Mouse (Mus musculus) cerebellum, adult 2 months (tissue): Measurements from ENCODE around the gene Cabcoco1. TPM values are rescaled to one million over a fixed set of nuclear protein-coding genes. Genes with fewer than 3 reads are reported as not detected.

Experiments used
- DNase-seq, 2 experiments: peaks; one replicate each; pipeline ENCODE4 v3.0.0; 2021
- H3K27ac ChIP-seq: fragments of 200-500 bp; 2 replicates; pipeline ENCODE4 v1.5.1; 2012; ENCODE audit warnings: low read length, control low read depth, inconsistent platforms; ENCODE audit not compliant: insufficient read depth
- H3K27me3 ChIP-seq: fragments of 200-500 bp; 2 replicates; pipeline ENCODE4 v1.6.1; 2012; ENCODE audit warnings: inconsistent platforms, mild to moderate bottlenecking, low read length, moderate library complexity; ENCODE audit not compliant: control insufficient read depth, insufficient read depth
- H3K4me1 ChIP-seq: fragments of 200-500 bp; 2 replicates; pipeline ENCODE4 v1.6.1; 2011; ENCODE audit warnings: low read length; ENCODE audit not compliant: control insufficient read depth, insufficient read depth
- H3K4me3 ChIP-seq: fragments of 200-500 bp; replicated peaks from 2 replicates; pipeline ENCODE3; 2011; ENCODE audit warnings: mild to moderate bottlenecking, low read depth, low read length, control low read depth; ENCODE audit not compliant: insufficient read depth
- CTCF ChIP-seq: fragments of 200-500 bp; IDR thresholded peaks from 2 replicates; pipeline ENCODE4 v1.5.1; 2011; ENCODE audit warnings: low read depth, mild to moderate bottlenecking, control low read depth, low read length, moderate library complexity, borderline replicate concordance; ENCODE audit not compliant: insufficient read depth
- POLR2A ChIP-seq: fragments of 200-500 bp; IDR thresholded peaks from 2 replicates; pipeline ENCODE4 v1.6.1; 2011; ENCODE audit warnings: low read length, control low read depth, borderline replicate concordance; ENCODE audit not compliant: insufficient read depth
- WGBS: fragments of 180-500 bp; shearing (Covaris S2); methylation state at CpG from one replicate; pipeline ENCODE4 v1.1.7; 2018; 5-methylcytosine and 5-hydroxymethylcytosine counted together
- polyA plus RNA-seq: library from polyadenylated mRNA; depleted of rRNA; stranded (reverse); fragments of >200 nt; gene quantifications from 2 replicates; pipeline ENCODE4 v1.2.3, GENCODE M21; 2012

The Cabcoco1 gene
- polyA plus RNA-seq, 1 experiment: 1.9 TPM

DNA sequence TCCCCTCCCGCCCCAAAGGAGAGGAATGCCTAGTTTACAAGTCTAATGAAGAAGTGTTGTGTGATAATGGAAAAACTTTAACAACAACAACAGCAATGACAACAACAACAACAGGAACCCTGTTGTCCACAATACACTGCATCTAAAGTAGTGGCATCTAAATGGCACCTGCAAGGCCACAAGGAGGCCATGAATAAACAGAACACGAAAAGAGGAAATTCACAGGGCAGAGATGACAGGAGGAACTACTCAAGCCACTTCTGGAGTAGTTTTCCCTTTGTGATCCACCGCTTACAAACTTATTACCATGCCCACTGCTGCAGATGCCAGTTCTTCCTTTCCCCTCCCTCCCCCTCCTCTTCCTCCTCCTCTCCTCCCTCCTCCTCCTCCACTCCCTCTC, 99.0 kb downstream of the Cabcoco1 start:
- Histone ChIP-seq H3K4me1 (no peaks in the 10 kb centered on the region), H3K27me3 (no peaks in the 10 kb centered on the region), H3K27ac (no peak overlapping the region), H3K4me3 (no peak overlapping the region)
- no peak for TF ChIP-seq CTCF
- no peak for TF ChIP-seq POLR2A
- 31% methylated on average over 3 of the region's 3 CpGs for WGBS
- no peak for DNase-seq

- H3K27ac ChIP-seq: no peak overlapping the region
- H3K27me3 ChIP-seq: no peaks in the 10 kb centered on the region
- H3K4me3 ChIP-seq: no peak overlapping the region
- H3K4me1 ChIP-seq: no peaks in the 10 kb centered on the region
- WGBS: 71% methylated on average over 10 of the region's 10 CpGs
- TF ChIP-seq CTCF (no peak), POLR2A (no peak)
- DNase-seq: no peak
These were observed 99.6 kb downstream of the Cabcoco1 start for GRCm38 (mm10) chr10:68441931-68442662.

DNA sequence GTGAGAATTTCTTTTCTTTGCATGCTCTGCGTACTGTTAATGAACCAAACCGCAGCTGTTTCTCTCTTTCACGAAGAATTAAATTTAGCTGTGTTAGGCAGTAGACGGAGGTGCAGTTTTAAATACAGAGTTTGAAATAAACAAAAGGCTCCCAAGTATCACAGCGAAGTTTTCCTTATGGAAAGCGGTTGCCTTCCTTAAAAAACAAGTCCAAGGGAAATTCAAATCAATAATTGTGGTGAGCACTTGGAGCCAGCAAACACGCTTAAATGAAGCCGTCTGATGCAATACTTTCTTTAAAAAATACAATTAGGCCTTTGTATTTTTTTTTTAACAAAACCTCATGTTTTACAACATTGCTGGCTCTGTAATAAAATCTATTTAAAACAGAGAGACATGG, 101.2 kb downstream of the Cabcoco1 start:
- Histone ChIP-seq H3K27ac (no peak overlapping the region), H3K4me1 (no peaks in the 10 kb centered on the region), H3K4me3 (no peak overlapping the region), H3K27me3 (no peaks in the 10 kb centered on the region)
- no peak for TF ChIP-seq CTCF
- TF ChIP-seq POLR2A: no peak
- 80% methylated on average over 8 of the region's 8 CpGs for WGBS
- DNase-seq: no peak

DNA sequence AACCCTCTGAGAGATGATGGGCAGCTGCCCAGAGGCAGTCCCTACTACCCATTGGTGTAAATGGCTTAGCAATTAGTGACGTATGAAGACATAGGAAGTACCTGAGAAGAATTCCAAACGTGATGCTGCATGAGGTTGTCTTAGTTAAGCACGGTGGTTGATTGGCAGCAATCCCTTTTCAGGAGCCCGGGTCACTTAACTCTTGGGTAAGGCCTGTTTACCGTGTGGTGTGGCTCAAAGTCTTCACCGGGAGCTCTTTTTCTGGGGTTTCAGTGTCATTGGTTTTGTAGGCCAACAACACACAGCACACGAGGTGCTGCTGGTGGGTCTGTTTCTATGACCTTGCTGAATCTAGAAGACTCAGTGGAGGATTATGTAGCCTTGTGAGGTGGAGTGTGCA, 105.9 kb downstream of the Cabcoco1 start:
- Histone ChIP-seq H3K27ac (no peak overlapping the region), H3K27me3 (no peaks in the 10 kb centered on the region), H3K4me1 (no peaks in the 10 kb centered on the region), H3K4me3 (no peak overlapping the region)
- no peak for DNase-seq
- 83% methylated on average over 7 of the region's 7 CpGs for WGBS
- TF ChIP-seq POLR2A (no peak), CTCF (no peak)

- 82% methylated on average over 13 of the region's 13 CpGs for WGBS
- no peak overlapping the region for H3K27ac ChIP-seq
- no peak overlapping the region for H3K4me3 ChIP-seq
- DNase-seq: no peak
- TF ChIP-seq POLR2A (no peak), CTCF (no peak)
- H3K27me3 ChIP-seq: no peaks in the 10 kb centered on the region
- no peaks in the 10 kb centered on the region for H3K4me1 ChIP-seq
These were observed 106.6 kb downstream of the Cabcoco1 start for GRCm38 (mm10) chr10:68435001-68435560.

DNA sequence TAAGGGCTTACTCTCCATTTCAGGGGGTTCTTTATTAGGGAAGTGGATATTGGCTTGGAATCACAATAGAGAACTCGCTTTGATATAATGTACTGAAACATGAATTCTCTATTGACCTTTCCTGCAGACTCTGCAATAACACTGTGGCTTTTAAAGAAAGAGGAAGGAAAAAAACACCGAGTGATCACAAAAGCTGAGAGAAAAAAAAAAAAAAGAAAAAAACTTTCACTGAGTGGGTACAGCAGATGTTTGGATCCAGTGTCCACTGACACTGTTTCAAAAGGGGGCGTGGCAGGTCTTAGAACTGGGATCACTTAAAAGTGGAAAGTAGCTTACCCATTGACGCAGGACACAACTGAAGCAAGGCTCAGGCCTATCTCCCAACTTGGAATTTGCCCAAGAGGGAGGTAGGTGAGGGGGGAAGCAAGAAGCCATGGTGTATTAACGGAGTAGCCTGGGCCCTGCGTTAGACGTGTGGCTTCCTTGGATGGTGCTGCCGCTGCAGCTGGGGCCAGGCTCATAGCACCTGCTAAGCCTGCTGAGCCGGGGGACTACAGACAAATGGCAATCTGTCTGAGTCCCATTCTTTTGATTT, 107.6 kb downstream of the Cabcoco1 start:
- TF ChIP-seq POLR2A (no peak), CTCF (no peak)
- 50% methylated on average over 9 of the region's 9 CpGs for WGBS
- Histone ChIP-seq H3K4me1 (no peaks in the 10 kb centered on the region), H3K27ac (no peak overlapping the region), H3K27me3 (no peaks in the 10 kb centered on the region), H3K4me3 (no peak overlapping the region)
- no peak for DNase-seq

- Histone ChIP-seq H3K27ac (no peak overlapping the region), H3K27me3 (no peaks in the 10 kb centered on the region), H3K4me3 (no peak overlapping the region), H3K4me1 (no peaks in the 10 kb centered on the region)
- TF ChIP-seq CTCF (no peak), POLR2A (no peak)
- DNase-seq: no peak
- 96% methylated on average over 6 of the region's 6 CpGs for WGBS
These were observed 110.3 kb downstream of the Cabcoco1 start for GRCm38 (mm10) chr10:68431346-68431745.

DNA sequence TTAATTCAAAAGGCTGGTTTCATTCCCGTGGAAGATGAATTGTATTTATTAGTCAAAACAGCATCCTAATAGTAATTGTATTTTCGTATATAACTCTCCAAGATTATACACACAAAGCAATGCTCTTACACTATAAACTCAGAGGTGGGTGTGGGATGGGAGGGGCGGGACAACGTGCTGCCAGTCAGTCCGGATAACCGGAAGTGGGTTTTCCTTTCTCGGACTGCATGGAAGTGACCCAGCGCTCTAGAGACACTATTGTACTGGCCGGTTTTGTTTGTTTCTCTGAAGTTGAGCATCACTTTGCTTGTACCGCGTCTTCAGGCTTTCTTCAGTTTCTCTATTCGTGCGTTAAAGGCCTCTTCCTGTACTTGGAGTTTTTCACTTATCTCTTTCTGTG, 110.8 kb downstream of the Cabcoco1 start:
- Histone ChIP-seq H3K27me3 (no peaks in the 10 kb centered on the region), H3K27ac (no peak overlapping the region), H3K4me1 (no peaks in the 10 kb centered on the region), H3K4me3 (no peak overlapping the region)
- no peak for DNase-seq
- WGBS: 89% methylated on average over 13 of the region's 13 CpGs
- no peak for TF ChIP-seq POLR2A
- TF ChIP-seq CTCF: no peak
